Mouse (Mus musculus) limb, embryonic 12.5 days (tissue): ENCODE results near the gene Sinhcaf. TPM values are rescaled to one million over a fixed set of nuclear protein-coding genes. Genes with fewer than 3 reads are reported as not detected.
"Not testable (repeated sequence)": the region's sequence is repeated elsewhere in the genome, so short reads cannot be mapped to it uniquely, and the experiment has no call there.

Experiments used
- ATAC-seq: fragments of 200-750 bp; cut with Nextera tagmentation; 2 replicates; pipeline ENCODE4 v1.8.0; 2017; ENCODE audit warnings: low read depth, moderate TSS enrichment; ENCODE audit not compliant: insufficient number of reproducible peaks, insufficient read depth, low FRiP score, low TSS enrichment
- H3K27ac ChIP-seq: fragments of 300-500 bp; sonication (generic); 2 replicates; pipeline ENCODE4 v1.5.1; 2016; ENCODE audit warnings: mild to moderate bottlenecking, moderate library complexity
- H3K27me3 ChIP-seq: fragments of 300-500 bp; sonication (generic); 2 replicates; pipeline ENCODE4 v1.6.1; 2016; ENCODE audit warnings: mild to moderate bottlenecking, moderate library complexity
- H3K36me3 ChIP-seq: fragments of 300-500 bp; sonication (generic); 2 replicates; pipeline ENCODE4 v1.6.1; 2016; ENCODE audit warnings: mild to moderate bottlenecking, moderate library complexity
- H3K4me1 ChIP-seq: fragments of 300-500 bp; sonication (generic); replicated peaks from 2 replicates; pipeline ENCODE4 v1.6.1; 2016
- H3K4me2 ChIP-seq: fragments of 300-500 bp; sonication (generic); 2 replicates; pipeline ENCODE4 v1.6.1; 2016; ENCODE audit warnings: mild to moderate bottlenecking, moderate library complexity
- H3K4me3 ChIP-seq: fragments of 300-500 bp; sonication (generic); replicated peaks from 2 replicates; pipeline ENCODE4 v1.5.1; 2016; ENCODE audit warnings: mild to moderate bottlenecking
- H3K9ac ChIP-seq: fragments of 300-500 bp; sonication (generic); replicated peaks from 2 replicates; pipeline ENCODE4 v1.6.1; 2016; ENCODE audit warnings: mild to moderate bottlenecking, moderate library complexity
- H3K9me3 ChIP-seq: fragments of 300-500 bp; sonication (generic); 2 replicates; pipeline ENCODE4 v1.6.1; 2016; ENCODE audit warnings: mild to moderate bottlenecking, moderate library complexity
- WGBS: fragments of 180-500 bp; shearing (Covaris S2); methylation state at CpG from one replicate; pipeline ENCODE4 v1.1.7; 2016; 5-methylcytosine and 5-hydroxymethylcytosine counted together
- polyA plus RNA-seq: library from polyadenylated mRNA; unstranded; fragments of >200 nt; fragmentation: Nextera tagmentation; extraction: Ambion mirVana; gene quantifications from 2 replicates; pipeline ENCODE4 v1.2.1, GENCODE M21; 2016

The Sinhcaf gene
- polyA plus RNA-seq, 1 experiment from 2014 or later = 167 TPM

GRCm38 (mm10) chr6:148944767-148945508, 1.3 kb downstream of the Sinhcaf start:
- H3K27ac ChIP-seq = peak overlapping the region; percentile 97
- peaks cover 18% of the 10 kb centered on the region; the same call in 1 of the 2 replicates for H3K4me1 ChIP-seq
- H3K9me3 ChIP-seq = no peaks in the 10 kb centered on the region
- peak; percentile 39; the same call in 1 of the 2 replicates for ATAC-seq
- peak overlapping the region; percentile 60 for H3K4me2 ChIP-seq
- peak overlapping the region; percentile 97 for H3K9ac ChIP-seq
- H3K27me3 ChIP-seq = no peaks in the 10 kb centered on the region
- peaks cover 7% of the 10 kb centered on the region; the same call in 1 of the 2 replicates for H3K36me3 ChIP-seq
- under 1% methylated on average over 86 of the region's 92 CpGs for WGBS
- peak overlapping the region; percentile 91 for H3K4me3 ChIP-seq

DNA sequence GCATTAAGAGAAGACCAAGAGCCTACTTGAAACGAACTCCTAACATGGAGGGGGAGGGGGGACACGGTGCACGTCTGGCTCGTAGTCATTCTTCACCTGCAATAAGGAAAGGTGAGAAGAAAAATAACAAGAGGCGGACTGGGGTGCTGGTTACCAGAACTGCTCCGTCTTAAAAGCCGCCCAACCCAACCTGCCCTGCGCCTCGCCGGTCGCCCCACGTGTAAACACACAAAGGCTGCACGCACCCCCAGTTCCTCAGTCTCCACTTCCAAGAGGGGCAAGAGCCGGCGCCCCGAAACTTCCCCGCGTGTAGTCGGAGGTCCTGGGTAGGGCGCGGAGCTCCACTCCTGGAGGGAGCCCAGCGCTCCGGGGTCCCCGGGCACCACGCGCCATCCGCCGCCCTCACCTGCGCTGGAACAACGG, 1.9 kb downstream of the Sinhcaf start:
- H3K4me1 ChIP-seq = peaks cover 18% of the 10 kb centered on the region; the same call in 1 of the 2 replicates
- H3K4me2 ChIP-seq = peak overlapping the region; percentile 60
- no peaks in the 10 kb centered on the region for H3K9me3 ChIP-seq
- peaks cover 10% of the 10 kb centered on the region; the same call in 1 of the 2 replicates for H3K36me3 ChIP-seq
- peak overlapping the region; percentile 97 for H3K27ac ChIP-seq
- WGBS = under 1% methylated on average over 30 of the region's 30 CpGs
- no peaks in the 10 kb centered on the region for H3K27me3 ChIP-seq
- peak; percentile 16; the same call in 1 of the 2 replicates for ATAC-seq
- H3K4me3 ChIP-seq = peak overlapping the region; percentile 91
- peak overlapping the region; percentile 97 for H3K9ac ChIP-seq

- H3K4me3 ChIP-seq = peak overlapping the region; percentile 91
- H3K4me2 ChIP-seq = peak overlapping the region; percentile 60
- H3K27me3 ChIP-seq = no peaks in the 10 kb centered on the region
- H3K36me3 ChIP-seq = peaks cover 13% of the 10 kb centered on the region; the same call in 1 of the 2 replicates
- peak overlapping the region; percentile 97 for H3K9ac ChIP-seq
- H3K9me3 ChIP-seq = no peaks in the 10 kb centered on the region
- peaks cover 18% of the 10 kb centered on the region; the same call in 1 of the 2 replicates for H3K4me1 ChIP-seq
- ATAC-seq = no peak
- no peak overlapping the region for H3K27ac ChIP-seq
- 21% methylated on average over 3 of the region's 3 CpGs for WGBS
Measured at GRCm38 (mm10) chr6:148943695-148944094, 2.6 kb downstream of the Sinhcaf start.

DNA sequence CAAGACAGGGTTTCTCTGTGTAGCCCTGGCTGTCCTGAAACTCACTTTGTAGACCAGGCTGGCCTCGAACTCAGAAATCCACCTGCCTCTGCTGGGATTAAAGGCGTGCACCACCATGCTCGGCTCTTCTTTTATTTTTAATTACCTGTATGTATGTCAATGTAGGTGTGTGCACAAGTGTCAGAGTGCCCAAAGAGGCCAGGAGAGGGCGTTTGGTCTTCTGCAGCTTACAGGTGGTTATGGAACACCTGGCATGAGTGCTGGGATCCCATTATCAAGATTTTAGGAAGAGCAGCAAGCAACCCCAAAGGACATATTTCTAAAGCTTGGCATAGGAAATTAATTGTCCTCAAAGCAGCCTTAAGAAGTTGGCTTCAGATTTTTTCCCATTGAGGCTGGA, 3.9 kb downstream of the Sinhcaf start:
- 67% methylated on average over 4 of the region's 4 CpGs for WGBS
- H3K4me2 ChIP-seq = no peak overlapping the region
- H3K27me3 ChIP-seq = no peaks in the 10 kb centered on the region
- no peak overlapping the region for H3K4me3 ChIP-seq
- H3K9ac ChIP-seq = no peak overlapping the region
- peaks cover 18% of the 10 kb centered on the region; the same call in 1 of the 2 replicates for H3K4me1 ChIP-seq
- no peak overlapping the region for H3K27ac ChIP-seq
- no peak for ATAC-seq
- H3K9me3 ChIP-seq = no peaks in the 10 kb centered on the region
- H3K36me3 ChIP-seq = peaks cover 13% of the 10 kb centered on the region; the same call in 1 of the 2 replicates

DNA sequence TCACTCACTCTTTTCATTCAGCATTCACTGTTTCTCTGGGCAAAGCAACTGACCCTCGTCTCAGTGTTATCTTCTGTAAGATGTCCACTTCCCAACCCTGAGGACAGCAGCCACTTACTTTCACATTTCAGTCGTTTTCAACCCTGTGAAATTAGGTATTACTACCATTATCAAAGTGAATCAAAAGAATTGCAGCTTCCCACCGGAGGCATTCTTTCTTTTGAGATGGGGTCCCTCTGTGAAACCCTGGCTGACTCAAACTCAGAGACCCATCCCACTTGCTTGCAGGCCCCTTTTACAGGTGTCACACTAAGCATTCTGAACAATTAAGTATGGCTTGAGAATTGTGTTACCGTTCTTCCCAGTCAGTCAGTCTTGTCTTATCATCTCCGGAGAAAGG, 4.4 kb downstream of the Sinhcaf start:
- no peak overlapping the region for H3K4me3 ChIP-seq
- peaks cover 13% of the 10 kb centered on the region; the same call in 1 of the 2 replicates for H3K36me3 ChIP-seq

GRCm38 (mm10) chr6:148940383-148940782, 5.9 kb downstream of the Sinhcaf start:
- 83% methylated on average over 2 of the region's 3 CpGs for WGBS
- not testable (repeated sequence) for H3K4me3 ChIP-seq, ATAC-seq

More for the DNA sequence above, 4.4 kb downstream of the Sinhcaf start:
- Histone ChIP-seq H3K27me3 (no peaks in the 10 kb centered on the region), H3K9me3 (no peaks in the 10 kb centered on the region), H3K4me1 (peaks cover 13% of the 10 kb centered on the region; the same call in 1 of the 2 replicates), H3K9ac (no peak overlapping the region), H3K27ac (no peak overlapping the region), H3K4me2 (no peak overlapping the region)
- WGBS = 68% methylated on average over 5 of the region's 5 CpGs
- no peak for ATAC-seq

DNA sequence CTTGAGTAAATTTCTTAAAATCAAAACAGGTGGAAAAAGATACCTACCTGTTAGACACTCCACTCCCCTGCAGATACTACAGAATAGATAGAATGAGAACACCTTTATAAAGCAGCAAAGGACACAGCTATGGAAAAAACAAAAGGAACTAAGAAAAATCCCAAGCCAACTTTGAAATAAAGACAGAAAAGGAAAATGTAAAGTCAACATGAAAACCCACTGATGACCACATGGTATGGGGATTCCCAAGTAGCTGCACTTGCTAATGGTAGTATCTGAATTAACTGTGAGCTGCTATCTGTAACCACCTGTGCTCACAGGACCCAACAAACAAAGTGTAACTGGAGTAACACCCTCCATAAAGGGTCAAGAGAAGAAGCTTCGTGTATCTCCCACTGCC, 8.6 kb downstream of the Sinhcaf start:
- 45% methylated on average over 1 of the region's 1 CpGs for WGBS
- ATAC-seq = no peak
- no peak overlapping the region for H3K9ac ChIP-seq

More at GRCm38 (mm10) chr6:148940383-148940782, 5.9 kb downstream of the Sinhcaf start:
- not testable (repeated sequence) for H3K27me3 ChIP-seq, H3K9me3 ChIP-seq, H3K4me2 ChIP-seq, H3K27ac ChIP-seq, H3K9ac ChIP-seq
- H3K36me3 ChIP-seq = peaks cover 15% of the 10 kb centered on the region; the same call in 1 of the 2 replicates
- H3K4me1 ChIP-seq = peaks cover 15% of the 10 kb centered on the region; the same call in 1 of the 2 replicates

DNA sequence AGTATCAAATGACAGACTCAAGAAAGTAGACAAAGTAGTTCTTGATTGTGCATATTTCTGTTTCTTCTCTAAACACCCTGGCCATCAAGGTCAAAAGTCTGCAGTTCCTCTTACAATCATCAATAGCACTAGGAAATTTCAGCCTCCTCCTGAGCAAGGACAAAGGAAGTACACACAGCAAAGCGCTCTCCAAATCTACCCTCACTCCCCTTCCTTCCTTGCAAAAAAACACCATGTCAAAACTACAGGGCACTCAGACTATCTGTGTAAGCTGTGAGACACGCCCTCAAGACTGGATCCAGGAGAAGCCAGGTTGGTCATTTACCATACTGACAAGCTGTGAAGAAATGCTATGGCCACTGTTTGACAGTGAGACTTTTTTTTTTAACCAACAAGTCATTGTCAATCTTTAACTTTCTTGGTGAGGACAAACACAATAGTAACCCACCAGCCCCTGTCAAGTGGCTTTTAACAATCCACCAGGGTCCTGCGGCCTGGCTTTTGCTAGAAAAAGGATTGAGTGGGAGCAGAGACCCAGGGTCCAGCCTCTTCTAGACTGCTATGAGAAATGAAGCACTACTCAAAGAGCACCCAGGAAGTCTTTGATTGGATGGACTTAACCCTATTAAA, 11.2 kb downstream of the Sinhcaf start:
- Histone ChIP-seq H3K36me3 (peaks cover 51% of the 10 kb centered on the region), H3K27me3 (no peaks in the 10 kb centered on the region), H3K9ac (no peak overlapping the region), H3K4me3 (no peak overlapping the region), H3K4me1 (peaks cover 10% of the 10 kb centered on the region; the same call in 1 of the 2 replicates), H3K27ac (no peak overlapping the region), H3K4me2 (no peak overlapping the region), H3K9me3 (no peaks in the 10 kb centered on the region)
- ATAC-seq = no peak
- WGBS = 83% methylated on average over 3 of the region's 3 CpGs

More for the DNA sequence above, 8.6 kb downstream of the Sinhcaf start:
- H3K4me1 ChIP-seq = peaks cover 16% of the 10 kb centered on the region; the same call in 1 of the 2 replicates
- H3K36me3 ChIP-seq = peaks cover 28% of the 10 kb centered on the region; the same call in 1 of the 2 replicates
- H3K4me2 ChIP-seq = no peak overlapping the region
- no peaks in the 10 kb centered on the region for H3K9me3 ChIP-seq
- H3K27me3 ChIP-seq = no peaks in the 10 kb centered on the region
- no peak overlapping the region for H3K27ac ChIP-seq
- H3K4me3 ChIP-seq = no peak overlapping the region

- no peak for ATAC-seq
- Histone ChIP-seq H3K36me3 (peaks cover 80% of the 10 kb centered on the region), H3K9ac (no peak overlapping the region), H3K27me3 (no peaks in the 10 kb centered on the region), H3K4me3 (no peak overlapping the region), H3K27ac (no peak overlapping the region), H3K4me2 (no peak overlapping the region), H3K4me1 (peaks cover 10% of the 10 kb centered on the region; the same call in 1 of the 2 replicates), H3K9me3 (no peaks in the 10 kb centered on the region)
- 86% methylated on average over 6 of the region's 6 CpGs for WGBS
Measured at GRCm38 (mm10) chr6:148931281-148931680, 15.0 kb downstream of the Sinhcaf start.

GRCm38 (mm10) chr6:148918841-148919398, 27.3 kb downstream of the Sinhcaf start:
- Histone ChIP-seq H3K27me3 (no peaks in the 10 kb centered on the region), H3K4me1 (0 out of 2 replicates have a peak, but pooled peaks cover 2% of the 10 kb centered on the region), H3K36me3 (peaks cover 29% of the 10 kb centered on the region), H3K4me2 (no peak overlapping the region), H3K27ac (no peak overlapping the region), H3K9ac (no peak overlapping the region), H3K9me3 (no peaks in the 10 kb centered on the region), H3K4me3 (no peak overlapping the region)
- no peak for ATAC-seq

GRCm38 (mm10) chr6:148917672-148918071, 28.6 kb downstream of the Sinhcaf start:
- no peak overlapping the region for H3K4me2 ChIP-seq
- H3K27me3 ChIP-seq = no peaks in the 10 kb centered on the region
- H3K9ac ChIP-seq = no peak overlapping the region
- 57% methylated on average over 1 of the region's 1 CpGs for WGBS
- no peaks in the 10 kb centered on the region for H3K9me3 ChIP-seq
- 0 out of 2 replicates have a peak, but pooled peaks cover 2% of the 10 kb centered on the region for H3K4me1 ChIP-seq
- peak overlapping the region; percentile 20; the same call in 1 of the 2 replicates for H3K27ac ChIP-seq
- peaks cover 17% of the 10 kb centered on the region for H3K36me3 ChIP-seq
- H3K4me3 ChIP-seq = no peak overlapping the region
- ATAC-seq = no peak
